Mouse (Mus musculus): ENCODE measurements around the gene Wfdc16.
"Not testable (repeated sequence)": the region's sequence is repeated elsewhere in the genome, so short reads cannot be mapped to it uniquely, and the experiment has no call there.

Wfdc16 gene

GRCm38 (mm10) chr2:164593494-164593893 is 45.1 kb downstream of the Wfdc16 start, which contains the start of gene Eppin:
Eppin (minus strand) TSS chr2:164593594.
- no peak for DNase-seq

GRCm38 (mm10) chr2:164592014-164592413 is 46.6 kb downstream of the Wfdc16 start:
- DNase-seq: no peak

- DNase-seq: not testable (repeated sequence)
Observed at GRCm38 (mm10) chr2:164585025-164585725, 53.4 kb downstream of the Wfdc16 start, which contains the start of gene Wfdc6a. Wfdc6a (minus strand) TSS chr2:164585447.

All from layer of hippocampus, adult 9-11 months (tissue).